ENCODE assay signal across 8 mouse cellular contexts in genomic region chr4:120649369-120650207, GRCm38 (mm10). TPM values are rescaled to one million over a fixed set of nuclear protein-coding genes. Genes with fewer than 3 reads are reported as not detected.
DNase-seq lines count a peak whose midpoint lies in the region; ATAC-seq lines count a peak whose summit lies in the region.

No protein-coding gene starts in this region.

- H3K36me3 ChIP-seq in forebrain, embryonic 11.5 days (ENCODE audit: control insufficient read depth, insufficient read depth, low read length) = no peaks in the 10 kb centered on the region
- H3K36me3 ChIP-seq in intestine, embryonic 15.5 days = no peaks in the 10 kb centered on the region
- no peaks in the 10 kb centered on the region for H3K36me3 ChIP-seq in liver, embryonic 16.5 days (ENCODE audit: control insufficient read depth, insufficient read depth)

- peak overlapping the region; percentile 92 for H3K4me2 ChIP-seq in forebrain, embryonic 11.5 days (ENCODE audit: low read depth, low read length, severe bottlenecking)
- H3K4me2 ChIP-seq in intestine, embryonic 15.5 days (replicated peaks) = peak overlapping the region; percentile 94
- H3K4me2 ChIP-seq in liver, embryonic 16.5 days (ENCODE audit: low read depth, low read length) = peak overlapping the region; percentile 89

- H3K9ac ChIP-seq in forebrain, embryonic 11.5 days (ENCODE audit: low read length) = peak overlapping the region; percentile 68
- H3K9ac ChIP-seq in intestine, embryonic 15.5 days = peak overlapping the region; percentile 26
- H3K9ac ChIP-seq in liver, embryonic 16.5 days (ENCODE audit: low read depth, low read length) = peak overlapping the region; percentile 62

- H3K4me3 ChIP-seq in forebrain, embryonic 11.5 days (ENCODE audit: low read depth, low read length) = peak overlapping the region; percentile 43
- peak overlapping the region; percentile 44 for H3K4me3 ChIP-seq in intestine, embryonic 15.5 days (replicated peaks)
- H3K4me3 ChIP-seq in liver, embryonic 16.5 days (ENCODE audit: low read depth, low read length) = peak overlapping the region; percentile 64

- no peaks in the 10 kb centered on the region for H3K9me3 ChIP-seq in forebrain, embryonic 11.5 days (ENCODE audit: control insufficient read depth, low read length)
- no peaks in the 10 kb centered on the region for H3K9me3 ChIP-seq in intestine, embryonic 15.5 days
- H3K9me3 ChIP-seq in liver, embryonic 16.5 days (replicated peaks; ENCODE audit: control insufficient read depth, low read length) = no peaks in the 10 kb centered on the region

- DNase-seq in left cerebral cortex, adult 18-20 months (ENCODE audit: low spot score in 2 of 2) = peak; percentile 39 to 58
- no peak for DNase-seq in left cerebral cortex, adult 11 months (ENCODE audit: low spot score)
- peak; percentile 65 to 73 for DNase-seq in cerebellum, adult 18-20 months
- peak; percentile 68 for DNase-seq in forebrain, embryonic 11.5 days (ENCODE audit: low spot score)
- DNase-seq in right cerebral cortex, postnatal 4 days = peak; percentile 56
- no peak for DNase-seq in ovary, adult 18-20 months (ENCODE audit: low spot score)

- peak; percentile 81 for ATAC-seq in forebrain, embryonic 11.5 days (replicated peaks; ENCODE audit: low FRiP score)
- ATAC-seq in intestine, embryonic 15.5 days = peak; percentile 88
- peak; percentile 93 for ATAC-seq in liver, embryonic 16.5 days (ENCODE audit: low read depth)

- H3K27me3 ChIP-seq in forebrain, embryonic 11.5 days (ENCODE audit: control insufficient read depth, insufficient read depth, low read length) = peaks cover 21% of the 10 kb centered on the region
- peaks cover 33% of the 10 kb centered on the region for H3K27me3 ChIP-seq in intestine, embryonic 15.5 days (replicated peaks)
- H3K27me3 ChIP-seq in liver, embryonic 16.5 days (ENCODE audit: control insufficient read depth, insufficient read depth, low read depth, low read length) = peaks cover 30% of the 10 kb centered on the region

- no peak overlapping the region for H3K27ac ChIP-seq in forebrain, embryonic 11.5 days (ENCODE audit: low read depth, low read length)
- H3K27ac ChIP-seq in intestine, embryonic 15.5 days = no peak overlapping the region
- H3K27ac ChIP-seq in liver, embryonic 16.5 days (ENCODE audit: low read length) = no peak overlapping the region

- 4% methylated on average over 55 of the region's 55 CpGs for WGBS in forebrain, embryonic 11.5 days
- 4% methylated on average over 55 of the region's 55 CpGs for WGBS in intestine, embryonic 15.5 days
- WGBS in liver, embryonic 16.5 days (ENCODE audit: insufficient replicate concordance) = 4% methylated on average over 54 of the region's 55 CpGs

- H3K4me1 ChIP-seq in forebrain, embryonic 11.5 days (replicated peaks; ENCODE audit: control insufficient read depth, insufficient read depth, low read length) = 0 out of 2 replicates have a peak, but pooled peaks cover 3% of the 10 kb centered on the region
- peaks cover 2% of the 10 kb centered on the region; the same call in 1 of the 2 replicates for H3K4me1 ChIP-seq in intestine, embryonic 15.5 days (replicated peaks)
- H3K4me1 ChIP-seq in liver, embryonic 16.5 days (ENCODE audit: control insufficient read depth, low read depth, low read length) = peaks cover 12% of the 10 kb centered on the region

RNA-seq across cellular contexts. Expression of gene Cited4, which starts 16.8 kb away (rescaled TPM):
- total RNA-seq in left cerebral cortex, adult 18-20 months (2021) = 10 to 100 TPM; 13.1 to 16.5 TPM
- 10.8 and 12.4 TPM in 2 replicates for polyA plus RNA-seq in forebrain, embryonic 11.5 days (2014; fragmentation: Nextera tagmentation; extraction: Ambion mirVana)
- polyA plus RNA-seq in intestine, embryonic 15.5 days (2015; fragmentation: Nextera tagmentation; extraction: Ambion mirVana) = 2.4 and 2.8 TPM in 2 replicates
- polyA plus RNA-seq in liver, embryonic 16.5 days (2015; fragmentation: Nextera tagmentation; extraction: Ambion mirVana) = 44.1 and 44.3 TPM in 2 replicates

Comparison
In these comparisons a context has a peak if more than half of its experiments do, and no peak if none do; other contexts are left out.
1. DNase-seq: peak in left cerebral cortex, adult 18-20 months (2 of 2), cerebellum, adult 18-20 months (2 of 2), forebrain, embryonic 11.5 days (single experiment) and right cerebral cortex, postnatal 4 days (single experiment); none in left cerebral cortex, adult 11 months (single experiment) and ovary, adult 18-20 months (single experiment).
2. Peak in every context shown above with its lines, with median percentiles within 50 percentile points of each other: ATAC-seq, H3K4me2 ChIP-seq, H3K4me3 ChIP-seq and H3K9ac ChIP-seq.